Mouse (Mus musculus) adrenal gland, adult 8-10 months (tissue): Measurements from ENCODE around the gene Klf3. TPM values are rescaled to one million over a fixed set of nuclear protein-coding genes. Genes with fewer than 3 reads are reported as not detected.

Experiments used
- DNase-seq: peaks from one replicate; pipeline ENCODE4 v3.0.0; 2022
- total RNA-seq, 4 experiments: library from RNA; stranded (reverse); gene quantifications; 2 replicates each; pipeline ENCODE4 v1.2.4; 2022

Klf3 gene
- total RNA-seq, 4 experiments from 2014 or later, result 48.3 to 64.6 (median 53.4) TPM

DNA sequence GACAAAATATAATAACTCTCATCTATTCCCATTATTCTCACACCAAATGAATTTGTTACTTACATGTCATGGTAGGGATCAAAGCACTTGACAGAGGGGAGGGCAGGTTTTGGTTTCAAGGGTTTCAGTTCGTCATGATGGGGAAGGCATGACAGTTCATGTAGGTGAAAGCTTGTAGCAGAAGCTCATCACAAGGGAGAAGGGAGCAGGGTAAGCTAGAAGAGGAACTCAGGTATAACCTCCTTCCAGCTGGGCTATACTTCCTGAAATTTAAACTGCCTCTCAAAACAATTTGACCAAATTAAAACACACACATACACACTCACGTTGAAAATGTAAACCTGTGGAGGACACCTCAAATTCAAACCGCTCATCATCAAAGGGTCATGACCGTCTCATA lies 32.1 kb downstream of the Klf3 start:
- no peak for DNase-seq

DNA sequence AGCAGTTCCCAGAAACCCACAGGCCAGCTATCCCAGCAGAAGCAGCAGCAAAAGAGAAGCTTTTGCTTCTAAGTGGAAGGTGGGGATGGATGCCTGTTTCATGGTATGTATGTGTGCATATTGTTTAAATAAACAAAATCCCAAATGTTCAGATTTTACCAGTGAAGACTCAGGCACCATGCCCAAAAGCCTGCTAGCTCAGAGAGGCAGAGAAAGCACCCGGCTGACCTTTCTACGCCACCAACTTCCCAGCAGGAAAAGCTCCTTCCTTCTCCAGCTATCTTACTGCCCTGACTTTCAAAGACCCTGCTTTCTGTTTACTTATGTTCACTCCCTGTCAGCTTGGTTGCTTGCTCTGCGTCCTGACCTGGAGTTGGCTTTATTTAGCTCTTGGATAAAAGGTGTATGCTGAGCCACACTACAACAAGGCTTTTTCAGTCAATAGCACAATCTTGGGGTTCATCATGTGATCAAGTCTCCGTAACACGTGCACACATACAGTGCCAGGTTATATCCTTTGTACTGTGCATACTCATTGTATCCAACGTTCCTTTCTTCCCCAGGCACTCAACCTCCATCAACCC lies 35.9 kb downstream of the Klf3 start:
- no peak for DNase-seq

DNA sequence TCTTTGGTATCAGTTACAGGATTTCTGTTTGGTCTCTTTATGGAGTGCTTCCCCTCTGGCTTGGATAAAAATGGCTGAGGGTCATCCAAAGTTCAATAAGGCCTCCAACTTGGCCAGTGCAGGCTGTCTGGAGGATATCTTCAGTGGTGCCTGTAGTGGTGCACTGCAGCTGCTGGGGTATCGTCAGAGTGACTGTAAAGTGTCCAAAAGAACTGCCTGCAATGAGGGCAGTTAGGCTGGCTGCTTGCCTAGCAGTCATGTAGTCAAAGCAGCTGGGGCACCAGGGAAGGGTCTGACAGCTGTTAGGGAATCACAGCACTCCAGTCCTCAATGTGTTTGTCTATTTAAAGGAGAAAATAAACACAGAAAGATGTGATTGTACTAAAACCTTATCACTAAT lies 36.9 kb downstream of the Klf3 start:
- DNase-seq, result no peak

GRCm38 (mm10) chr5:64844622-64845021 lies 41.4 kb downstream of the Klf3 start:
- no peak for DNase-seq

DNA sequence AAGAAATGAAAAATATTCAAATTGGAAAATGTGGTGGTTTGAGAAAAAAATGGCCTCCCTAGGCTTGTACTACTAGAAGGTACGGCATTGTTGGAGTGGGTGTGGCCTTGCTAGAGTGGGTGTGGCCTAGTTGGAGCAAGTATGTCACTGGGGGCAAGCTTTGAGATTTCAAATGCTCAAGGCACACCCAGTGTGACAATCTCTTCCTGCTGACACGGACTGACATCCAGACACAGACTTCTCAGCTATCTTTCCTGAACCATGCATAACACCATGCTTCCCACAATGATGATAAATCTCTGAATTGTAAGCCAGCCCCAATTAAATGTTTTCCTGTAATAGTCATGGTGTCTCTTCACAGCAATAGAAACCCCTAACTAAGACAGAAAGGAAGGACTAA lies 44.1 kb downstream of the Klf3 start:
- DNase-seq, result no peak

- no peak for DNase-seq
Measured at GRCm38 (mm10) chr5:64849892-64850291, 46.7 kb downstream of the Klf3 start.

DNA sequence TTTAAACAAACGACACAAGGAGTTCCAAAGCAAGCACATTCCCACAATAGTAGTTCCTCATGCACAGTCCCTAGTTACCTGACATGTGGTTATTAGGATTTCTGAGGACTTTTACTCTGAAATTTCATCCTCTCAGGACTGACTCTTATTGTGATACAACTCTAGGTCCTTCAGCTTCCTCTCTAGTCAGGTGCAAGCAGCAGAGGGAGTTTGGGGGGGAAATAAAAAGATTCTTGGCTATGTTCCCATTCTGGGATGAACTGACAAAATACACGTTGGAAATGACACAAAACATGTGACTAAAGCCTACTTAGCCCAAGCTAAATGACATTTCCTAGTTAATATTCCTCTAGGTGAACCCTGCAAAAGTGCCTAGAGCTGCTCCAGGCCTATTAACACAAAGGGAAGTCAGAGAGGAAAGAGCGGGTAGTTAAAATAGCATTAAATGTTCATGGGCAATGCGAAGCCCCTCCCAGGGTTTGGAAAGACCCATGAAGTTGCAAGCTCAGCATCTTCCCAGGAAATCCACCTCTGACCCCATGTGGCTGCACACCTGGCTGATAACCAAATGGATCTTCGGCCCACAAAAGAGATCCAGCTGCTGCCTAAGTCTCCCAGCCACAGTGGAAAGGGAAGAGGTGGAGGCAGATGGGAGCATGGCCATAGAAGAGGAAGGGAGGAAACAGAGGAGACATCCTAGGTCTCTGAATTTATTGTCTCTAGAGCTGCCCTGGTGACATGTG lies 49.6 kb downstream of the Klf3 start:
- DNase-seq, result no peak

GRCm38 (mm10) chr5:64853421-64853820 lies 50.2 kb downstream of the Klf3 start:
- no peak for DNase-seq

DNA sequence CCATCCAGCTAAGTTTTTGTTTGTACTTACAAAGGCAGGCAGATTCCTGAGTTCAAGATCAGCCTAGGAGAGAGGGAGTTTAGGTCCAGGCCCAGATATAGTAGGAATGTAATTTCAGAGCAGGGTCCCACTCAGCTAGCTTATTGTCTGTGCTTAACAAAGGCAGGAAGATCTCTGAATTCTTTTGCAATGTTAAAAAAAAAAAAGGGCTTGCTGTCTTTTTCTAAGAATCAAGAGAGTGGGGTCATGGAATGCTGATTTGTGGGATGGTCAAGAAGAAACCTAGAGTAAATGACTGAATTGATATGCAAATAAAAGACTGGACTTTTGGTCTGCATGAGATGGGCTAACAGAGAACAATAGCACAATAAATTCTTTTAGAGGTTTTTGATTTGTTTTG lies 52.0 kb downstream of the Klf3 start:
- DNase-seq, result no peak

- no peak for DNase-seq
Measured at GRCm38 (mm10) chr5:64860900-64861470, 57.8 kb downstream of the Klf3 start.

- DNase-seq, result no peak
Measured at GRCm38 (mm10) chr5:64861471-64862199, 58.4 kb downstream of the Klf3 start.

DNA sequence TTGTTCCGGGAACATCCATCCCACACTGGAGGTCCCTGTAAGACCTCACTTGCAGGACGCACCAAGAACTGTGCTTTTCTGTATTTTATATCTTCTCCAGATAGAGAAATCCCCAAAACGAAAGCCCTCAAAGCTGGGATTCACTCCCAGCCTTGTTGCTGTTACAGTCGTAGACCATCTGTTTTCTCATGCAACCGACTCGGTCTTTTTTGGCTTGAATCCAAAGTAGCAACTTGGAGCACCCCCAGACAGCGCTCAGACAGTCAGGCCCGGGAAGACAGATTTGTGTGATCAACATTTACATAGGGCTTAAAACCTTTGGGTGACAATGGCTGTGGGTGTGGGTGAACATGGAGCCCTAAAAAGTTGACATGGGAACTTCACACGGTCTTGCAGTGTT lies 59.1 kb downstream of the Klf3 start:
- DNase-seq, result no peak

- no peak for DNase-seq
Measured at GRCm38 (mm10) chr5:64864699-64865108, 61.5 kb downstream of the Klf3 start.

DNA sequence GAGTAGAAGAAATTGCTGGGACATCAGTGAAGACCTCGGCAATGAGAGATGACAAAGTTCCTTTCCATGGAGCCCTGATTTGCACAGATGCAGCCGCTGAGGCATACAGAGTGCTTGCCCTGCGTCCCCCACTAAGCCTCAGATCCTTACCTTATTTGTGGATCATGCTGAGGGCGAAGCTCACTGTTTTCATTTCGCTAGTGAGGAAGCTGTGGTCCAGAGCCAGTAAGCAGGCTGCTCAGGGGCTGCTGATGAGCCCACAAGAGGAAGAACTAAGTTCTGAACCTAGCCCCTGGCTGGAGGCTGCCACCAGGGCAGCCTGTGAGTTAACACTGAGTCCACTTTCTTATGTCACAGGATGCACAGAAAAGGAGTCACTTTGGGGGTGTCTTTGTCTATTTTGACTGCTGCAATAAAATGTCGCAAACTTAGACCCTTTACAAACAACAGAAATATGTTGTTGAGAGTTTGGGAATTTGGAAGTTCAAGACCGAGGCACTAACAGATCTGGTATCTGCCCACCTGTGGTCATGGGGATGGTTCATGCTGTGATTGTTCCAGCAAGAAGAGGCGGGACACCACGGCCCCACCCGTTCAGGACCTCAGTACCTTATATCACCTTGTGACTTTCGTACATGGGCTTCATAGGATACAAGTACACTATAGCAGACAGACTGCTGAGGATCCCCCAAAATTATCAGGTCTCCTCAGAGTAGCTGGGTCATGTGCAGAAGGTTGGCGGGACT lies 62.2 kb downstream of the Klf3 start:
- DNase-seq, result no peak

DNA sequence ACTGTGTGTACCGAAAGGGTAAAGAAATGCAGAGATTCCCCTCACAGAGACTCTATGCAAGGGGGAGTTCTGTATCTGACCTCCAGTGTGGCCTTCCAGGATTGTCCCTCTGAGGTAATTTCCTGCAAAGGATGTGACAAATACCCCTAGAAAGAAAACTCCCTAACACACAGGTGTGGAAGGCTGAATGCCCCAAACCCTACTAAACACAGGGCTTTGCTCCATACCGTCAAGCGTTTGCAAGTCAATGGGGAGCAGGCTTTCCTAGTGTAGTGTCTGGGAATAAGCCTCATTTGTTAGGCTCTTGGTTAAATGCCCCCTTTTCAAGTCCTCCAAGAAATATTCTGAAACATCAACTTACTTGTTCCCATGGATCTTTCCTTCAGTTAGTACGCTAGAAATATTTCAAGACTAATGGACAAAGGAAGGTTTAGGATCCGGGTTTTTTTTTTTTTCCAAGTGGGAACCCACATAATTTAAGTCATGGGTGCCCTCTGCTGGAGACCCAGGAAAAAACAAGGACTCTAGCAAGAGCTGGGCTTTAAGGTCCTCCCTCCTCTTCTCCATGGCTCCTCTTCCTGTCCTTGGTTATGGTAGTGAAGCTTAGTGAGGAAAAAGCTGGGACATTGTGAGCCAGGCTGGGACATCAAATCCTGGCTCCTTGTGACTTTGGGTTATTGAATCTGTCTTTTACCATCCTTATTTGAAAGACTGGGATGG lies 63.3 kb downstream of the Klf3 start:
- peak; percentile 67 for DNase-seq

DNA sequence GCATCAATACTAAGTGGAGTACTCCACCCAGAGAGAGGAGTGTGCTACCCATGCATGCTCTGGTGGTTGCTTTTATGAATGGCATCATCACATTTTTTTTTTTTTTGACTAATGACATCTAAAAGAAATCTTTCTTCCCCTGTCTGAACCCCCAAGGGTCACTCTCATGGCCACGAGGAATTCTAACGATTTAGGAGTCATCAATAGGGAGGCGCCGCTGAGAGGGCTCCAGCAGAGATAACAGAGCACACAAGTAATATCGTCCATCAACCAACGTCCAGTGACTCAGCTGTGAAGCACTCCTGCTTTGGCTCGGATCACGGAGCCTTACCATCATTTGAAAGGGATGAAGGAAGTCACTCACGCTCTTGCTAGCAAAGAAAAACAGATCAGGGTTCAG lies 63.9 kb downstream of the Klf3 start:
- DNase-seq, result peak; percentile 45

DNA sequence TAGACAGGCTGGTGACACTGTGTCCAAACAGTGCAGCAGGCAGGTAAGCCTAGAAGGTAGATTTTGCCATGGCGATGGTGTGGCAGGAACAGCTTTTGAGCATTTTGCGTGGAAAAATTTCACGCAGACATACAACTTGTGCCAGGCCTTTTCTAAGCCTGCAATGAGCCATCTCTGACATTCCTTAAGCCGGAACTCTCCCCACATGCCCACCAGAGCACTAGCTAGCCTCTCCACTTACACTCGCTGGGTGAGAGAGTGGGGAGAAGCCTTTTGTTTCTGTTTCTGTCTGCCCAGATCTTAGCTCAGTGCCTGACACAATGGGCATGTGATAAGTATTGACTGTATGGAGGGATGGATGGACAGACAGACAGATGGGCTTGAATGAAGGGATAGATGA lies 64.4 kb downstream of the Klf3 start:
- DNase-seq, result no peak

- no peak for DNase-seq
Measured at GRCm38 (mm10) chr5:64876086-64876830, 73.1 kb downstream of the Klf3 start.

DNA sequence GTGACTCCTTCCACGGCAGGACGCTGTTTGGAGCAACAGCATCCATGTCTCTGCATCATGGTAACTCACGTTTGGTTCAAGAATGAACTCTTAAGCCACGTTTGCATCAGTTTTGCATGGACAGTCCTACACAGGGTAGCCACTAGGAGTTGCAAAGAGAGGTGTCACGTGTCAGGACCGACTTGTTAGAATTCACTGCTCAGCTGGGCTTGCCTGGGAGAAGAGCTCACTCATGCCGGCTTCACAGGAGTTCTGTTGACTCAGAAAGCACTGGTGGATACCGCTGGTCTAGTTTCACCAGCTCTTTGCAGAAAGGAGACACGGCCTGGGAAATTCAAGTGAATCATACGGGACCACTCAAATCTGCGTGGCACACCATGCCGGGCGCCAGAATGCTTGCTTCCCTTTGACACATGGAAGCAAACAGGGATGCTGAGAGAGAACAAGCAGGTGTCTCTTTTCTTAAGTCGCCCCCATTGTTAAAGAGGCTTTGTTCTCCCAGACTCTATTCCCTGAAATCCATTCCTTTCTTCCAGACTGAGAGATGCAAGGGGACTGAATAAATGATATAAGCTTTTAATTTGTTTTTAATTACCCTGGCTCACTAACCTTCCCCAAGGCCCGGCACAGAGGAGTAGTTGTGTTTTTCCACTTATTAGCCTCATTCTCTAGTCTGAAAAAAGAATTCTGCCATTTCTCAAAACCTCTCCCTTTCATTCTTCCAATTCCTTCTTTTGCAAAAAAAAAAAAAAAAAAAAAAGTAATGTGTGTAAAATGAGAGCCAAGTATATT lies 74.2 kb downstream of the Klf3 start:
- no peak for DNase-seq

DNA sequence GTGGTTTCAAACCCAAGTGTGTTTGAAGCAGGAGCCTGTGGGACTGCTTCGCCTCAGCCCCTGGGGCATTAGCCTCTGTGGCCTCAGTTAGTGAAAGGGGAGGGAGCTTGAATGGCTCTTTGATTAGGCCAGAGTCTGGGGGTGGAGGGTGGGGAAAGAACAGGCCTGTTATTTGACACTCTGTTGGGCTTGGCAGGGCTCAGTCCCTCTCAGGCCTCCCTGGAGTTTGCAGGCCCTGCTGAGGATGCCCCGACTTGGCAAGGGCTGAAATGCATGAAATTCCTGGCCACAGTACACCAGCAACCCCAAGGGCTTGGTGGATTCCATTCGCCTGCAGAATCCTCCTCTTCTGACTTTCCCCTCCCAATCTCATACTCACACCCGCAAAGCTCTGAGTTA lies 74.8 kb downstream of the Klf3 start:
- DNase-seq, result no peak
